Mouse (Mus musculus) neural tube, embryonic 11.5 days (tissue): Measurements from ENCODE around the gene Bphl. TPM values are rescaled to one million over a fixed set of nuclear protein-coding genes. Genes with fewer than 3 reads are reported as not detected.
"Not testable (repeated sequence)": the region's sequence is repeated elsewhere in the genome, so short reads cannot be mapped to it uniquely, and the experiment has no call there.

Source experiments
- ATAC-seq: fragments of 200-750 bp; cut with Nextera tagmentation; 2 replicates; pipeline ENCODE4 v1.8.0; 2017; ENCODE audit warnings: moderate number of reproducible peaks, mild to moderate bottlenecking, moderate TSS enrichment, moderate library complexity; ENCODE audit not compliant: insufficient read depth, low FRiP score, low TSS enrichment
- DNase-seq: peaks from one replicate; pipeline ENCODE4 v3.0.0-alpha.2; 2015; ENCODE audit warnings: low spot score
- H3K27ac ChIP-seq: fragments of 300-500 bp; sonication (generic); 2 replicates; pipeline ENCODE4 v1.5.1; 2014; ENCODE audit warnings: low read depth, mild to moderate bottlenecking, low read length
- H3K27me3 ChIP-seq: fragments of 300-500 bp; sonication (generic); 2 replicates; pipeline ENCODE4 v1.6.1; 2014; ENCODE audit warnings: mild to moderate bottlenecking, low read length, mixed read lengths; ENCODE audit not compliant: control insufficient read depth, insufficient read depth
- H3K36me3 ChIP-seq: fragments of 300-500 bp; sonication (generic); 2 replicates; pipeline ENCODE4 v1.6.1; 2014; ENCODE audit warnings: mild to moderate bottlenecking, low read length, moderate library complexity, mixed read lengths; ENCODE audit not compliant: control insufficient read depth, insufficient read depth
- H3K4me1 ChIP-seq: fragments of 300-500 bp; sonication (generic); 2 replicates; pipeline ENCODE4 v1.6.1; 2014; ENCODE audit warnings: low read length, mixed read lengths; ENCODE audit not compliant: control insufficient read depth, insufficient read depth
- H3K4me2 ChIP-seq: fragments of 300-500 bp; sonication (generic); 2 replicates; pipeline ENCODE4 v1.6.1; 2014; ENCODE audit warnings: low read depth, mild to moderate bottlenecking, moderate library complexity
- H3K4me3 ChIP-seq: fragments of 300-500 bp; sonication (generic); 2 replicates; pipeline ENCODE4 v1.5.1; 2014; ENCODE audit warnings: low read depth, low read length
- H3K9ac ChIP-seq: fragments of 300-500 bp; sonication (generic); 2 replicates; pipeline ENCODE4 v1.6.1; 2014; ENCODE audit warnings: mild to moderate bottlenecking, low read length
- H3K9me3 ChIP-seq: fragments of 300-500 bp; sonication (generic); 2 replicates; pipeline ENCODE4 v1.6.1; 2016; ENCODE audit warnings: low read length; ENCODE audit not compliant: control insufficient read depth
- WGBS: fragments of 180-500 bp; shearing (Covaris S2); extraction: QIAGEN DNeasy Blood & Tissue Kit; methylation state at CpG from one replicate; pipeline ENCODE4 v1.1.7; 2014; 5-methylcytosine and 5-hydroxymethylcytosine counted together
- polyA plus RNA-seq: library from polyadenylated mRNA; unstranded; fragments of >200 nt; fragmentation: Nextera tagmentation; extraction: Ambion mirVana; gene quantifications from 2 replicates; pipeline ENCODE4 v1.2.1, GENCODE M21; 2014

The Bphl gene
- polyA plus RNA-seq, 1 experiment from 2014 or later = 26.5 TPM

DNA sequence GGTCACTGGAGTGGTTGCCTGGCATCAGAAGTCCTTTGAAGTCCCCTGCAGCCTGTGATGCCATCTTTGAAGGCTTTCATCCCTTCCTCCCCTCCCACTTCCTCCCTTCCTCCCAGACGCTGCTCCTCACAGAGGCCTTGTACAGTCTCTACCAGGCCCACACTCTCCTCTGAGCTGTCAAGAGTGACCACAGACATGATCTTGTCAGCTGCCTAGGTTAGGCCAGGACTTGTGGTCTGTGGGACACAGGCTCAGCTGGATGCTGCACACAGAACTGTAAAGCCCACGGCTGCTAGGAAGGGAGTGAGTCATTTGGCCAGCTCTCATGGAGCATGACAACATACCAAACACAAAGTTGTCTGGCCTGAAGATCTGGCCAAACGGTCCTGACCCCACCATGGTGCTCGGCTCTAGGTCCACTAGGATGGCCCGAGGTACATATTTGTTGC, 50.8 kb downstream of the Bphl start:
- not testable (repeated sequence) for H3K9me3 ChIP-seq, H3K4me2 ChIP-seq, DNase-seq, H3K4me3 ChIP-seq, H3K36me3 ChIP-seq, H3K27me3 ChIP-seq, H3K9ac ChIP-seq, H3K4me1 ChIP-seq, ATAC-seq
- peak overlapping the region; percentile 37; the same call in 1 of the 2 replicates for H3K27ac ChIP-seq
- 57% methylated on average over 5 of the region's 5 CpGs for WGBS

DNA sequence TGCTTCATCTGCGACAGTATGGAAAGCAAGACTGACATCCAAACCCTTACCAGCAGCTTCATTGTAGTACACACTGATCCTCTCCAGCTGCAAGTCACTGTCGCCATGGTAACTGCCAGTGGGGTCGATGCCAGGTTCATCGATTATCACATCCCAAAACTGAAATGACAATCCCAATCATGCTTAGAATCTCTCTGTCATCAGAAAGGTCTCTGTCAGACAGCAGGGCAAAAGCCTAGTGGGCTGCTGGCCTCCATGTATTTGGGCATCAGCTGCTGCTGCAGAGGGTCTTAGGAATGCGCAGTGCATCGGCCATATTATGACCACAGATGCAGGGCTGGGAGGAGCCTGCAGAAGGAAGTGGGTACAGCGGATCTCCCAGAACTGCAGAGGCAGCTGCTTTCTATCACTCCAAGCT, 51.5 kb downstream of the Bphl start:
- Histone ChIP-seq H3K27ac (peak overlapping the region; percentile 37; the same call in 1 of the 2 replicates), H3K4me2 (no peak overlapping the region)
- peak; percentile 48 for DNase-seq

DNA sequence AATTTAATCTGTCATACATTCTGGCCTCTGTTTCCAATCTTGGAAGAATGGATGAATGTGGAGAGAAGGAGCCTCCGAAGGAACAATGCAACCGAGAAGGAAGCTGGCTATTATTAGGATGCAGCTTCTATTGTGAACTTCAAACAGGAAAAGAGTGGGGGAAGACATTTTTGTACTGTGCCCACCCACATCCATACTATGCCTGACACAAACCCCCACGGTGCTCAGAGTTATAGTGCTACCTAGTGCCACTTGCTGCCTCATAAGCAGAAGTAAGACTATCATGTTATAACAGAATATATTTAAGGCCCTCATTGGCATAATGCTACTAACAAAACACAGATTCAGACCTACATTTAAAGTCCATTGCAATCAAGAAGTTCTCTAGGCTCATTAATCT, 52.0 kb downstream of the Bphl start:
- no peak for ATAC-seq
- no peak overlapping the region for H3K4me2 ChIP-seq
- no peaks in the 10 kb centered on the region for H3K36me3 ChIP-seq
- H3K4me1 ChIP-seq = 0 out of 2 replicates have a peak, but pooled peaks cover 3% of the 10 kb centered on the region
- DNase-seq = no peak
- no peaks in the 10 kb centered on the region for H3K9me3 ChIP-seq
- no peak overlapping the region for H3K27ac ChIP-seq
- H3K4me3 ChIP-seq = no peak overlapping the region
- H3K27me3 ChIP-seq = no peaks in the 10 kb centered on the region
- 77% methylated on average over 3 of the region's 3 CpGs for WGBS
- H3K9ac ChIP-seq = no peak overlapping the region

More for the DNA sequence above, 51.5 kb downstream of the Bphl start:
- H3K27me3 ChIP-seq = no peaks in the 10 kb centered on the region
- H3K4me1 ChIP-seq = 0 out of 2 replicates have a peak, but pooled peaks cover 3% of the 10 kb centered on the region
- H3K4me3 ChIP-seq = no peak overlapping the region
- no peak overlapping the region for H3K9ac ChIP-seq
- ATAC-seq = peak; percentile 74
- H3K9me3 ChIP-seq = no peaks in the 10 kb centered on the region
- 69% methylated on average over 7 of the region's 7 CpGs for WGBS
- no peaks in the 10 kb centered on the region for H3K36me3 ChIP-seq

DNA sequence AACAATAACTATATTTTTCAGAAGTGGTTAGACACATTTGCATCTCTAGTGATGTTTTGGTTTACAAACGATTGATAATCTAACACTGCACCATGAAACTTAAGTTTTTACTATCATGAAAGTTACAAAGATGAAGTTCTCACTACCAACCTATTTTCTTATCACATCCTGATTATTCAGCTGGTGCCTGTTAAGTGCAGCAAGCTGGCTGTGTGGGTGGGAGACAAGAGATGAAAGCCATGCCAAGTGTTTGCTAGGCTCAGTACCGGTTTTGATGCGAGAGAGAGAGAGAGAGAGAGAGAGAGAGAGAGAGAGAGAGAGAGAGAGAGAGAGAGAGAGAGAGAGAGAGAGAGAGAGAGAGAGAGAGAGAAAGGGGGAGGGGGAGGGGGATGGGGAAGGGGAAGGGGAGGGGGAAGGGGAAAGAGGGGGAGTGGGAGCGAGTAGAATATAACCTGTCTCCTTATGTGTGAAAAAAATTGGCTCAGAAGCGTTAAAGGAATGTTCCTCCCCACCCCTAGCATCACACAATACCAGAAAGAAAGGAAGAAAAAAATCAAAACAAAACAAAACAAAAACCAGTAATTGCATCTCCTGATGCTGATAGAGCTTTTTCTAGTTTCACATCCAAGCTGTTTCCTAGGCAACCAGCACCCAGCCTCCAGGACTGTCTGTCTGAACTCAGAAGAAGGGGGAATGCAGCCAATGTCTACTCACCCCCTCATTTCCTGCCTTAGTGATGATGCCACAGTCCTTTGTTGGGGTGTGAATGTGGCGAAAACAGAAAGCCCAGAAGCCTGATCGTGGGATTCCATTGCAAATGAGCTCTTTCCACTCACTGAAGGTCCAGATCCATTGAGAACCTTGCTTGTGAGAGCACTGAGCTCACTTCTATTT, 58.4 kb downstream of the Bphl start:
- 41% methylated on average over 5 of the region's 7 CpGs for WGBS
- Histone ChIP-seq H3K4me1 (no peaks in the 10 kb centered on the region), H3K27ac (0 out of 2 replicates have a peak overlapping the region, but pooled peaks have one; percentile 44), H3K9ac (no peak overlapping the region), H3K4me3 (no peak overlapping the region), H3K36me3 (no peaks in the 10 kb centered on the region), H3K9me3 (no peaks in the 10 kb centered on the region), H3K4me2 (0 out of 2 replicates have a peak overlapping the region, but pooled peaks have one; percentile 5), H3K27me3 (no peaks in the 10 kb centered on the region)
- peak; percentile 53 for DNase-seq
- ATAC-seq = peak; percentile 94

DNA sequence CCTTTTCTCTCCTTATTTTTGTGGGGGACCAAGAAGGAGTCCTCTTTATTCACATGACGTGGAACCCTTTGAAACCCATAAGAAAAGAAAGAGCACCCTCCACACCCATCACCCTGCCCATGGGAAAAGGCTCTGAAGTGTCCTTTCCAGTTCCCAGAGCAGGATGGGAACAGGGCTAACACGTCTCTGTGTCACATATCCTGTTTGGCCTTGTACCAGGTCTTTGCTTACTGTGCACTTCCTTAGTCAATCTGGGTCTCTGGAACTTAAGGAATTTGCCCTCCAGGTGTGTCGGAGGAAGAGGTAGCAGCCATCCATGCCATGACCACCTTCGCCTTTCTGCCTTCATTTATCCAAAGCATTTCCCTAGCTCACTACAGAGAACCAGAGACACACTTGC, 59.1 kb downstream of the Bphl start:
- Histone ChIP-seq H3K9ac (no peak overlapping the region), H3K27me3 (no peaks in the 10 kb centered on the region), H3K4me2 (0 out of 2 replicates have a peak overlapping the region, but pooled peaks have one; percentile 5), H3K9me3 (no peaks in the 10 kb centered on the region), H3K4me3 (no peak overlapping the region), H3K27ac (peak overlapping the region; percentile 44; the same call in 1 of the 2 replicates), H3K36me3 (no peaks in the 10 kb centered on the region), H3K4me1 (no peaks in the 10 kb centered on the region)
- 71% methylated on average over 4 of the region's 4 CpGs for WGBS
- DNase-seq (no peak), ATAC-seq (peak; percentile 62)

DNA sequence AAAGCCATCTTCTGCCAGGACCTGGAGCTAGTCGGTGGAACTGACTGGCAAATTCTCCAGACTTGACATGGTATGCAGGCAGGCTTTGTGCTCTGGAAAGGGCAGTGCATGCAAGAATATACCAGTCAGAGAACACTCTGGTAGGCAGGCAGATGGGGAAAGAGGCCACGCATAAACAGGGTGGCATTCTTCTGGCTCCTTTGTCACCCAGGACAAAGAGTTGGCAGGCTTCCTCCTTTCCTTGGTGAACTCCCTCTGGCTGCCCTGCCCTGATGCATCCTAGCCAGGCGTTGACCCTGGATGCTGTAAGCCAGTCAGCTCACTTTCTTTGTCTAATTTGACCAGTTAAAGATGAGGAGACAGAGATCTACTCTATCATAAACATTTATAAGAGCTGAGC, 59.7 kb downstream of the Bphl start:
- H3K36me3 ChIP-seq = no peaks in the 10 kb centered on the region
- H3K27me3 ChIP-seq = no peaks in the 10 kb centered on the region
- H3K9me3 ChIP-seq = no peaks in the 10 kb centered on the region
- H3K4me3 ChIP-seq = no peak overlapping the region
- 73% methylated on average over 3 of the region's 3 CpGs for WGBS
- H3K4me2 ChIP-seq = no peak overlapping the region
- H3K27ac ChIP-seq = no peak overlapping the region
- no peak for DNase-seq
- H3K9ac ChIP-seq = no peak overlapping the region
- 0 out of 2 replicates have a peak, but pooled peaks have one; percentile 43 for ATAC-seq
- H3K4me1 ChIP-seq = no peaks in the 10 kb centered on the region

DNA sequence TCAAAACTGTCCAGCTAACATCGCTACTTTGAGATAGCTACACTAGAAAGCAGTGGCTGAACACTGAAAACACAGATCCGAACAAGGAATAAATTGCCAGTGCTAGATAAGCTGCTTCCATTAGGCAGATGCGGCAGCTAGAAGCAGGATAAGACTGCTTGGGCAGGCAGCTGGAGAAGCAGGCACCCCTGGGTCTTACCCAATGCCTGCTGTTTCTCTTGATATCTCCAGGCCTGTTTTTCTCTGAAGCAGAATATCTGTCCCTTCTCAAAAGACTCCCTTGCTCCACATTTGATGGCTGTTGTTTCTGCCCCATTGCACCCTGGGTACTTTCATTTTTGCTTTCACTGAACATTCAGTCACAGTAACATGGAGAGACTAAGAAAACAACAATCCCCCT, 63.3 kb downstream of the Bphl start:
- WGBS = 90% methylated on average over 3 of the region's 3 CpGs
- no peak overlapping the region for H3K9ac ChIP-seq
- H3K36me3 ChIP-seq = no peaks in the 10 kb centered on the region
- no peak overlapping the region for H3K27ac ChIP-seq
- DNase-seq (no peak), ATAC-seq (no peak)
- H3K4me2 ChIP-seq = no peak overlapping the region
- no peak overlapping the region for H3K4me3 ChIP-seq
- H3K9me3 ChIP-seq = no peaks in the 10 kb centered on the region
- H3K27me3 ChIP-seq = no peaks in the 10 kb centered on the region
- H3K4me1 ChIP-seq = no peaks in the 10 kb centered on the region

DNA sequence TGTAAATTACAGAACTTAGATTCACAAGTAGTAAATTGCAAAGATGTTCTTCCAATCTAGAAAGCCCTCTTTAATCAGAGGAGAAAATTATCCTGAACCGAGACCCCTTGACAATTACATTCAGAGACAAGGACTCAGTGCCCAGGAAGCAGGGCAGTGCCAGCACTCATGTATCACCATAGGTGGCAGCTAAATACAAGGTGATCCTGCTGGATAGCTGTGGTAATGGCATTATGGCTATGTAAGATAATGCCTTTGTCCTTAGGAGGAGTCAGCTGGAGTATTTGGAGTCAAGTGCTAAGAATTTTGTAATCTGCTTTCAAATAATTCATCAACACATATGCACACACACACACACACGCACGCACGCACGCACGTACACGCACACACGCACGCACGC, 63.9 kb downstream of the Bphl start:
- WGBS = 96% methylated on average over 10 of the region's 10 CpGs
- Histone ChIP-seq H3K9me3 (no peaks in the 10 kb centered on the region), H3K4me1 (no peaks in the 10 kb centered on the region), H3K27ac (no peak overlapping the region), H3K27me3 (no peaks in the 10 kb centered on the region), H3K36me3 (no peaks in the 10 kb centered on the region), H3K4me2 (no peak overlapping the region), H3K4me3 (no peak overlapping the region), H3K9ac (no peak overlapping the region)
- DNase-seq = no peak
- ATAC-seq = no peak

DNA sequence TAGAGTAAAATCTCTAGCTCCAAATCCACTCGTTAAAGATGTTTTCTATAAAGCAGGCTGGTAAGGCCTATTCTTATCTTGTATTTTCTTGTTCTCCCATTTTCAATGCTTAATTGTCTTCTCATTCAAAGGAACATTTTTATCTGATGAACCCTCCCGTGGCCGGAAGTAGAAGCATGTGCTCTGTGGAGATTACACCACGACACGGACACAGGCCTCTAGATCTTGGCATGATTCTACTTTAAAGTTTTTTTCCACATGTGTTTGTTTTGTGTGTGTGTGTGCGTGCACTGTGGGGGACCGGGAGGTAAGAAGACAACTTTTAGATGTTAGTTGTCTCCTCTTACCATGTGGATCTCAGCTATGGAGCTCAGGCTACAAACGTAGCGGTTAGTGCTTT, 64.5 kb downstream of the Bphl start:
- ATAC-seq = no peak
- 88% methylated on average over 9 of the region's 9 CpGs for WGBS

More for the DNA sequence above, 64.5 kb downstream of the Bphl start:
- no peaks in the 10 kb centered on the region for H3K36me3 ChIP-seq
- no peak for DNase-seq
- H3K4me2 ChIP-seq = no peak overlapping the region
- H3K9ac ChIP-seq = no peak overlapping the region
- H3K4me3 ChIP-seq = no peak overlapping the region
- no peak overlapping the region for H3K27ac ChIP-seq
- no peaks in the 10 kb centered on the region for H3K27me3 ChIP-seq
- no peaks in the 10 kb centered on the region for H3K4me1 ChIP-seq
- H3K9me3 ChIP-seq = no peaks in the 10 kb centered on the region
